Mouse (Mus musculus) frontal cortex, postnatal 14 days (tissue): Measurements from ENCODE around the gene Ect2l.
"Not testable (repeated sequence)": the region's sequence is repeated elsewhere in the genome, so short reads cannot be mapped to it uniquely, and the experiment has no call there.

Experiments
- DNase-seq, 2 experiments: peaks; one replicate each; pipeline ENCODE4 v3.0.0; 2022; ENCODE audit warnings: low spot score in 2 of 2

Ect2l gene

DNA sequence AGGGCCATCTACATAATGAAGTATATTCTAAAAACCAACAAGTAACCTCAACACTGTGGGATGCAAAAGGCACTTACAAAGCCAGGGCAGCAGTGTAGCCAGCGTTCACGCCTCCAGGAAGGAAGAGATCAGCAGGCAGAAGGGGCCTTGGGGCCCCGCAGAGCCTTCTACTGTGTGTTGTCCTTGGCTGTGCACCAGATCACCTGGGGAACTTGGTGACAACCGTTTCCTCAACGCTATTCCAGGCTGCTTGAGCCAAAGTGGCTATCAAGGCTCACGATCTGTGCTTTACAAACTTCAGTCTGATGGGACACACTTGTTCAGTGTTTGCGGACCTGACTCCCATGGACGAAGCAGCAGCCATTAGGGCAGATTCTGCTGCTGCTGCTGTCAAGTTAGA is 19.0 kb downstream of the Ect2l start:
- DNase-seq: no peak

DNA sequence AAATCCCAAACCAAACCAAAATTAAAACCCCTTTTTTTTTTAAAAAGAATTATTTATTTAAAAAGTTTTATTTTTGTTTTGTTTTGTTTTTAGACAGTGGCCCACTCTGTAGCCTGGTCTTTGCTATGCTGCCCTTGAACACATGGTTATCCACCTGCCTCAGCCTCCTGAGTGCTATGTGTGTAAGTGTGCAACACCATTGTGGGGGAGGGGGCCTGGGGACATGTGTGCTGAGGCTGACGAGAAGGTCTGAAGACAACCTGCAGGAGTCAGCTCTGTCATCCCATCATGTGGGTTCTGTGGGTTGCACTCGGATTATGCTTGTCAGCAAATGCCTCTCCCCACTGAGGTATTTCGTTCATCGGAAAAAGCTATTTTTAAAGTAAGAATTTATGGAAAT is 21.2 kb downstream of the Ect2l start:
- no peak for DNase-seq

DNA sequence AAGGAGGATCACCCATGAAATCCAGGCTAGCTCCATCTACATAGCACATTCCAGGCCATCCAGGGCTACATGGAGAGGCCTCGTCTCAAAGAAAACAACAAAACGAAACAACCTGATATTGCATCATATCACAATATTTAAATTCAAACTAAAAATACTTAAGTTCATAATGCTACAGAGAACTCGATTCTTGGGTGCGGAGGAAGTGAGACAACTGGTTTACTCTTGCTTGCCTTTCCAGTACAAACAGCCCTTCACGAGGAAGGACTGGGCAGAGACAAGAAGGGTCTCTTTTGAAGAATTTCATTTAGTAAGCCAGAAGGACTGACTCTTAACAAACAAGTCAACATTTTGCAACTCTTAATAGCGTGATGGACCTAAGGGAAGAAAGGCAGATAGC is 22.1 kb downstream of the Ect2l start:
- DNase-seq: no peak

DNA sequence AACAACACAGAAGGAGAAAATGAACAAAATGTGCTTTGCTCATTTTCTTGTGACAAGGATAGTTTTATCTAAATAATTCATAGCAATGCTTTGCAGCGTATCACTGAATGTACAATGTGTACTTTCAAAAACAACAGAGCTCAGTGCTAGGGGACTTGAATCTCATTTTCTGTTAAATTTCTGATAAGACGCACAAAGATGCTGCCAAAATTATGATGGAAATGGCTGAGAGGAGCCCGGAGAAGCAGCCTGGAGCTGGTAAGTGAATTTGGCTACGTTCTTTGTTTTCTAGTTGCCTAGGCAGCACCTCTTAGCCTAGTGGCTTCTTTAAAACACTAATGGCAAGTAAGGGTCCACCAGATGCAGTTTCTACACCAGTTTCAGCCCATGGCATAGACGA is 28.4 kb downstream of the Ect2l start:
- no peak for DNase-seq

DNA sequence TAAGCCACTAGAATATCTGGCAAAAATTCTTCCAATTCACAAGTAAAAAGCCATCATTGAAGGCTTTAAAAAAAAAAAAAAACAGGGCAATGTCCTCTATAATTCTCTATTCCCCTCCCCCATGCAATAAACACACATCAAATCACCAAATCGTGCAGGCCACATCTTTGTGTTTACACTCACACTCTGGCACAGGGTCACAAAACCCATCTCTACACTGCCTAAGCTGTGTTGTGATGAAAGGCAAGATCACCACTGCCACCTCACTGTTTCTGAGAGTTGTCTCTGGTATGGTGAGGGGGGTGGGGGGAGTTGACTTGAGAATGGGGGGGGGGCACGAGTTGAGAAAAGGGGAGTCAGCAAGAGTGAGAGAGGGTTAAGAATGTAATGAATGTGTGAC is 33.4 kb downstream of the Ect2l start:
- no peak for DNase-seq

DNA sequence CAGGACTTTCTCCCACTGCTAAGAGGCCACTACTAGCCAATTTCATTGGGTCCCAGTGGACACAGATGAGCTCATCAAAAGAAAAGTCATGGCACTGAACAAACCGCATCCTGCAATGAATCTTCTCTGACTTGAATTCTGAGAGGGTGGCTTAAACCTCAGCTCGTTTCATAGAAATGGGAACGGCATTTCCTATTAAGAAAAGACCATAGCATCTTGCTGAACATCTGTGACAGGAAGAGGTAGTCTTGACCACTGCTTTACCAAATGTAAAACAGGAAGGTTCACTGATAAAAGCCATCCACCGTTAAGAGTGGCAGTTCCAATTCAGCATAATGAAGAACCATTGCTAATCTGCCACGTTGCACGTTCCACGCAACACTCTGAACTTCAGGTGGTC is 34.0 kb downstream of the Ect2l start:
- no peak for DNase-seq

DNA sequence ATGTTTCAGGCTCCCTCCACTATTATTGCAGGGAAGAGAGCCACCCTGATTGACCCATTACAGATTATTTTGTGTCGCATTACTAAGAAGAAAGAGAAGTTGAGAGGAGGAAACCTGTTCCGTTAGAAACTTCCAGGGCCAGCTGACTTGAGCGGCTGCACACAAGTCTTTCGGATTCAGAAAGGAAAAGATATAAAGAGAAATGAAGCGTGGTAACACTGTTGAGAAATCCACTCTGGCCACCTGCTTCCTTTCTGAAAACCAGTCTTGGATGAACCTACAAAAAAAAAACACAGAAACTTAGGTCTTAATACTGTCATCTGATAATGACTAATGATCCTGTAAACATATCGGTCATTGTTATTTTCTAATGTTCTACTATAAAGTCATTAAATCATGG is 35.6 kb downstream of the Ect2l start:
- no peak for DNase-seq

DNA sequence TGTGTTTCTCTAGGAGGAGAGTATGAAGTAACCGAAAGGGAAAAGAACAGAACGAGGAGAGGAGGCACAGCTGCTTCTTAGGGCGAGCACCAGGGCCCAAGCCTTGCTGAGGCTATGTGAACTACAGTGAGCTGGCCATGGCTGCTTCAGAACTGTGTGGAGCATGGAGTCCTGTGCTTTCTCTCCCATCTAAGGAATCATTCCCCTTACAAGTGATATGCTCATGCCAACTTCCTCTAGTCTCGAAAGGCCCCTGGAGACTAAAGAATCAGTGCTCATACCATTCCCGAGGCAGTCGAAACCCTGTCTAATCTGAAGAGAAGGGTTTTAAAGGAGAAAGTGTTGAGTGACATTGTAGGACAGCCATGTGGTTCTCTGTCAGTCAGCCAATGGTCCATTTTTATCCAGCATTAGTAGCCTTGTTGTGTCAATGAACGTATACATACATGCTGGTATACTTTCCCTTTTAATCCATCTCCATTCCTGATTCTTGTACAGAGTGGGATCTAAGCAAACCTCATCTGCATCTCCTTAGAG is 48.2 kb downstream of the Ect2l start:
- no peak for DNase-seq

DNA sequence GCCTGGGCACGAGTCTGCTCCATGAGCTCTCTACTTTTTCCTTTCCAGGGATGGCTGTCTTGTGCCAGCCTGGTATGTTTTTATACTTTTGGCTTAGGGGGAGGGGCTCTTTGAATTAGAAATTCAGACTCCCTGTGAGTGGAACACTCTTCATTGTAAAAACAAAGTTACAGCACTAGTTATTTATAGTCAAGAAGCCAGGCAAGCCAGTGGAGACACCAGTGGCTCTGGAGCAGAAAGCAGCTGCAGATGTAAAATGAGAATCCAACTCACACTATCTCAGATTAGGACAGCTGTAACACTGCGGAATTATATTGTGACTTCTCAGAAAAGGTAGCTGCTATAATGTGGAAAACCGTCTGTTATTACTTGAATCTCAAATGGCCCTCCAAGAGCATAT is 63.5 kb downstream of the Ect2l start:
- DNase-seq: no peak

DNA sequence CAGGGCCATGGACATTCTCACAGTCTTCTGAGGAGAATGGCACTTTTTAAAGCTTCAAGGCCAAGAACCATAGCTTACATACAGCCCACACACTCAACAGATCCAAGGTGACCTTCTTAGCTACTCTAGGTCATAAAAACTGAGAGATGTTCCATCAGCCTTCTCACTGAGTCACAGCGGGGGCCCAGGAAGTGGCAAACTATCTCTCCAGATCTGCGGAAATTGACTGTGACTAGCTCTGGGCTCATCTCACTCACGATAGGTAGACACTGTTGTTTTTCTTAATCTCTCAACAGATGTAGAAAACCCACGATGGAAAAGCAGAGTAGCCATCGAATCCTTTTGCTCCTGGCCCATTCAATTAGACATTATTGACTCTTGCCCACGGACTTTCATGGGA is 68.5 kb downstream of the Ect2l start:
- DNase-seq: no peak

DNA sequence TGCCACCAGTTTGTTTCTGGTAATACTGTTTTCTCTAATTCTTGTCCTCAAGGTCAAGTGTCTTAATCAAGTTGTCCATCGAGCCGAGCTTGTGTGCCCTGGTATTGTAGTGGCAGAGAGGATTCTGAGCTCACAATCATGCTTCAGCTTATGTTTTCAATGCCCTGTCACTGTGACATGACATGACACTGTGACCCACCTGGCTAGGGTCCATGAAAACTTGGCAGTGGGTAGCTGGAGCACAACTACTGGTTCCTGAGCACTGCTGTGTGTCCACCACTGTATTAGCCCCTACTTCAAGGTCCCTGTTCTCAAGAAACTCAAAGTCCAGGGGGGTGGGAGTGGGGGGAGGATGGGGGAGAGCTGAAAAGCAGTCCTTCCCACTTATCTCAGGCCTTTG is 69.3 kb downstream of the Ect2l start:
- no peak for DNase-seq

DNA sequence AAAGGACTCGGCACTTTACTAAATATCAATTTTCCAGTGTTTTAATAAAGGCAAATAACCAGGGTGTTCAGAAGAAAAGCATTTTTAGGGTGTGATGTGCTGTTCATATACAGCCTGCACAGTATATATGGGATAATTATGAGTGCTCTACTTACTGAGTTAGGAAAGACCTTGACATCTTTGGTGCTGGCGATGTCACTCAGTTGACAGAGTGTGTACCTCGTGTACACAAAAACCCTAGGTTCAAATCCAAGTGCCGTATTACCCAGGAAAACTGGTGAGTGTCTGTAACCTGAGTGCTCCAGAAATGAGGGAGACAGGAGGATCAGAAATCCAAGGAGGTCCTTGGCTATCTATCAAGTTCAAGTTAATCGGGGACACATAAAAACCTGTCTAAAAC is 71.1 kb downstream of the Ect2l start:
- DNase-seq: no peak

DNA sequence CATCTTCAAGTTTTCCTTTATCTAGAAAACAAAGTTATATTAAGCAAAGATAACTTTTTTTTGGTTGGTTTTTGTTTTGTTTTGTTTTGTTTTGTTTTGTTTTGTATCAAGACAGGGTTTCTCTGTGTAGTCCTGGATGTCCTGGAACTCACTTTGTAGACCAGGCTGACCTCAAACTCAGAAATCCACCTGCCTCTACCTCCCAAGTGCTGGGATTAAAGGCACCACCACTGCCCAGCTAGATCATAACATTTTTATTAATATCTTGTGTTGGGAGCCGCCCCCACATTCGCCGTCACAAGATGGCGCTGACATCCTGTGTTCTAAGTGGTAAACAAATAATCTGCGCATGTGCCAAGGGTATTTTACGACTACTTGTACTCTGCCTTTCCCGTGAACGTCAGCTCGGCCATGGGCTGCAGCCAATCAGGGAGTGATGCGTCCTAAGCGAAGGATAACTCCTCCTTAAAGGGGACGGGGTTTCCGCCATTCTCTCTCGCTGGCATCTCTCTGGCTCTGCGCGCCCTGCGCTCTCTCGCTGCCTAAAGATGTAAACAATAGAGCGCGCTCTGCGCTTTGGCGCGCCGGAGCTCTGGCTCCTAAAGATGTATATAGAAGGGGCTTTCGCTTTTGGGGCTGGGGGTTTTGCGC is 71.7 kb downstream of the Ect2l start:
- not testable (repeated sequence) for DNase-seq

DNA sequence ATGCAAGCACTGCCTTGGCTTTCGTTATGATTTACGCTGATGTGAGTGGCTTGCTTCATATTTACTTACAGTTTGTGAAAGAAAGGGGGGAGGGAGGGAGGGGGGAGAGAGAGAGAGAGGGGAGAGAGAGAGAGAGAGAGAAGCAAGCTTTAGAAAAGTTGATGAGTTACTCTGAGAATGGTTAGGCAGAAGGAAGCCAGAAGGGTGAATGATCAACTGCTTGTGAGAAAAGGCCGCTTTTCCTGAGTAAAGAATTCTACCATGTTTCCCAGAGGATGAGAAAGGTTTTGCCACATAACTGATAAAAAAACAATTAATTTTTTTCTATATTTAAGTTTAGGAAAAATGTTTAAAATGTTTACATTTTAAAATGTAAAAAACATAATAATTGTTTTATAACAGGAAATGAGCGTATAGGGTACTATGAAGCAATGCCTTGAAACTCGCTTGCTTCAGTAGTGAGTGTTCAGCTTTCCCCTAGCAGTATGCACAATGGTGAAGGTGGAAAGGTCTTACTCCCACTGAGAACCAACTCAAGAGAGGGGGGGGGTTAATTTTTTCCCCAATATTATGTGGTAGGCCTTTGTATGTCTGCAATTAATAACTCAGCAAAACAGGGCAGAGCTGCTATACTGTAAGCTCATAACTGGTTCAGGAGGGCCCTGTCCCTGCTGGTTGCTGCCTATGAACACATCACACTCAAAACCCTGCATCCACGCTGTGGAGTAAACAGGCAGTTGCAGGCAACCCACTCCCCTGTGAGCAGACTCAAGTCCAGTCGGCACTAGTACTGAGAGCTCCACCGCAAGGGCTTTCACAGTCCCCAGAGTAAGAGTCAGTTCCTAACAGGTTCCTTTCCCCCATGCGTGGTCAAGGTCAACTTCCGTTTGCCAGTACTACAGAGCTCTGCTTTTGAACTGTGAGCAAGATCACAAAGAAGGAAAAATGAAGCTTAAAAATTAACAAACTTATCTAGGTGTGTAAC is 78.7 kb downstream of the Ect2l start:
- DNase-seq: no peak

DNA sequence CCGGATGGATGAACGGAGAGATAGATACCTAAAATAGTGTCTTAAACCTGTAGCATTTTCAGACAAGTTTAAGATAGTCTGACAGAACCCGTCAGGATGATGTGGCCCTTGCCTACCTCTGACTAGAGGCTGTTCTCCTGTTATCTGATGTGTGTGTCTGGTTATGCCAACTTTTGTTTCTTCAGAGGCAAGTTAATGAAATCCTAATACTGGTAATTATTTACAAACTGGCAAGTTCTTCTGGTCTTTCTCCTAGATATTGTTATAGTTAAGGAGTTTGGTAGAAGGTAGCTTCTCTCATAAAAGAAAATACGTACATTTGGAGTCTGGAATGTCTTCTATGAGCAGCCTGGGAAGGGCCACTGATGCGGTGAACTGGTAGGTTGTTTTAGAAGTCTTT is 80.4 kb downstream of the Ect2l start:
- no peak for DNase-seq

DNA sequence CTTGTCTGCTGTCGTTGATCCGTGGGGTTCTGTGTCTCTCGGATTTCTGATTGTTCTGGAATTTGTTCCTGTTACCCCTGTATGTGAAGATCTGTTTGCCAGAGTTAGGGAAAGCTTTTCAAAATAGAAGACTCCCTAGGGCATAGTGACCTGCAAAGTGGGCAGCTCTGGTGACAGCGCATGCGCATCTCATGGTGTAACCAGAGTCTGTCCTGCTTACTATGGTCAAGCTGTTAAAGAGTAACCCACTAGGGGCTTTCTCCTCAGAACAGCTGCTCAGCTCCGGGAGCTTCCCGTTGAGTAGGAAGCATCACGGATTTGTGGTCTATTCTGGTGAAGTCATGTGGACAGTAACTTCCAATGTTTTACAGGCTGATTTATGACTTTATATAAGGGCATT is 92.4 kb downstream of the Ect2l start:
- DNase-seq: no peak

DNA sequence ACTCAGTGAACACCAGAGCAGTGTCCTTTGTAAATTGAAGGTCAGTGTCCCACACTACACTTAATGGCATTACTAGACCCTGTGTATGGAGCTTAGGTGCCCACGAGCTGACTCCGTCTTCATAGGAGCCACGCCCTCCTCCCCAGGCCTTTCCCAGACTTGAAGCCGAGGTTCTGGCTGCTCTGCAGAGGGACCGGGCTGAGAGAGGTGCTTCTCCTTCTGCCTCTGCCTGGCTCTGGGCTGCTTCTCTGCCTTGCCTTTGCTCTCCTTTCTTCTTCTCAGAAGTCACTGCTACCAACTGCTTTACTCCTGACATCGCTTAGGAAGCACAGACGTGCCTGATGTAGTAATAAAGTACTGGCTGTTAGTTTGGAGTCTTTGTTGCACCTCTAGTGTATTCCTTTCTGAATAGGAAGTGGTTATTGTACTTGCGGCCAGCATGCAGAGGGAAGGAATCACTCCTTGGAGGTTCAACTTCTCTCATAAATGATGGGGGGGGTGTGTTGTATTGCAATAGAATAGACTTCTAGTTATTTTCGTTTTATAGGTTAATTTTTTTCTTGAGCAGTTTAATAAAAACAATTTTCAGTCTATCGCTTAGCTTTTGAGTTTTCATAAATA is 97.1 kb downstream of the Ect2l start:
- no peak for DNase-seq

DNA sequence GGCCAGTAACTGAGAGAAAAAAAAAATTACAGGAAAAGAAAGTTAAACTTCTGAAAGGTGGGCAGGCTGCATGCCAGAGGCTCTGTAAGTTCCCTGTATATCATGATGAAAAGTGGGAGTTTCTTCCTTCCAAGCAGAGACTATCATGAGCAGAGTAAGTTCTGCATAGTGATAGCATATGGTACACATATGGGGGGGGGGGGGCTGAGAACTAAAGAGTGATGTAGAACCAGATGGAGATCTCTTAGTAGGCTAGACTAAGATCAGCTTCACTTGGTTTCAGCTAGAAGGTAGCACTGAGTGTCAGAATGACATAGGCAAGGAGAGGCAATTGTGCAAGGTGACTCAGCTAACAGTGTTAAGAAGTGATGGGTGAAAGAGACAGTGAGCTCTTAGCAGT is 99.8 kb downstream of the Ect2l start:
- no peak for DNase-seq

DNA sequence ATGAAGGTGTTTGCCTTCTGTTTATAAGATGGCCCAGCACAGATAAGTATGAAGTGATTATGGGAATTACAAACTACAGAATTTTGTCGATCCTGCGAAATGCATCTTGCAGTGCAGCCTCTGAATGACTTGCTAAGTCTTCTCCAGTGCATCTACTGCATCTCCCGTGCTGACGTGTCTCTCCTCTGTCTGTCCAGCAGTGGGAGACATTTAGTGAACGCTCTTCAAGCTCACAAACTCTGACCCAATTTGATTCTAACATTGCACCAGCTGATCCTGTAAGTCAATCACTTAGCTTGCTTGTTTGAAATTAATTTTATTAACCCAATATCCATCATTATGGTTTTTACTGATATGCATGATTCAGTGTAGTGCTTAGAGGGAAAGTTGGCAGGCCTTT is 103.2 kb downstream of the Ect2l start:
- DNase-seq: no peak

DNA sequence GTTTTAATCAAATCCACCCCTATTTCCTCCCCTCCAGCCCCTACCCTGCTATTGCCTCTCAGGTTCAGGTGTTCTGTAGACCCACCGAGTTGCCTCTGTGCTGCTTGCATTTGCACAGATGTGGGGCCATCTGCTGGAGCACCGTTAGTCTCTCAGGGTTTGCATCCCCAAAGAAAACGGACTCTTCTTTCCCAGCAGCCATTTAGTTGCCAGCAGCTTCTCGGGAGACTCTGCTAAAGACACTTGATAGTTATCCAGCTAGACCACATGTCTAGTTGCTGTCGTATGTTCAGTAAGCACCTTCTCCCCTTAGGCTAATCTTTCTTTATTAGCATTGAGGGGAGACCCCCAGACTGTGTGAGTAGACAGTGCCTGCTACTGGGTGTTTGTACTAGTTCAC is 108.5 kb downstream of the Ect2l start:
- DNase-seq: no peak

DNA sequence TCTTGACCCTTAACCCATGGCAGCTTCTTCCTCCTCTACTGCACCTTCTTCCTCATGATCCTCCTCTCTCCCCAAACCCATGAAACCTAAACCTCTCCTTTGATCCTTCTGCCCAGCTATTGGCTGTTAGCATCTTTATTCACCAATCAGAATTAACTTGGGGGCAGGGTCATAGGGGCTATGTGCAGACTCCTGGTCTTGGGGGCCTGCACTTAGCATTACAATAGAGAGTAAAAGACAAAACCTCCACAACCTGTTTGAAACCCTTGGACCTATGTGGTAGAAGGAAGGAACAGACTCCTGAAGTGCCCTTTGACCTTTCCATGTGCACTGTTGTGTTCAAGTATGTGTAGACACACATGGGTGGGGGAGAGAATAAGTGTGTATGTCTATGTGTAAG is 120.0 kb downstream of the Ect2l start:
- DNase-seq: no peak

DNA sequence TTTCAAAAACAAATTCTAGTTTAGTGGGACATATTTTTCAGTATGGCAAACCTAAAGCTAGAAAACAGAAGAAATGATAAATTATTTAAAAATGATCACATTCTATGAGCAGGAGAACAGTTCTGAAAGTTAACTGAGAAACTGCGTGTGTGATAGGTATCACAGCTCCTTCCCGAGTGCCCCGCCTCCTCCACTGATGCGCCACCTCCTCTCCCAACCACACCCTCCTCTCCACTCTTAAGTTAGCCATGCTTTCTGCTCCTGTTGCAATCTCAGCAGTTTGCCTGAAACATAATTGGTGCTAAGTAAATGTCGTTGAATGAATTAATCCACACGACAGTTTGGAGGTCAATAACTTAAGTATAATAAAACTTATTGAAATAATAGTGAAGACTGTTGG is 127.9 kb downstream of the Ect2l start:
- DNase-seq: no peak

DNA sequence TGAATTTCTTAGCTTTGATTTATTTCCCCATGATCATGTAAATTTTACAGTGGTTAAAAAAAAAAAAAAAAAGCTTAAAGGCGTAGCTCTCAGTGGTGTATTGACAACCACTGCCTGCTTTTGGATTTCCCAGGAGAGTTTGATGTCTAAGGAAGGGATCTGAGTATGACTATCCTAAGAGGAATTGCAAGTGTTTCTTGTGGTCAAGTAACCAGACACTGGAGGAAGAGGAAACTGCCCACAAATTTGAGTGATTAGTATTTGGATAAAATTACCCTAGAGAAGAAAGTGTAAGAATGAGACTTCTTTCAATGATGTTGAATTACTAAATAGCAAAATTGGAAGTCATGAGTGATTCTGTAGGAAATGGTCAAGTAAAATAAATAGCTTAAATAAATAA is 129.2 kb downstream of the Ect2l start:
- no peak for DNase-seq
